Mouse (Mus musculus) regulatory T cell (primary cell): ENCODE results near the gene Krtap28-13.

ENCODE experiments used
- in situ Hi-C: fragments of 300-600 bp; cut with MboI, MseI; formaldehyde crosslinking; loops from one replicate; pipeline ENCODE4 v1.15.1; 2025; ENCODE audit warnings: high pct_unique_total_duplicates

Gene Krtap28-13

GRCm38 (mm10) chr1:83091268-83091667 is 30.5 kb downstream of the Krtap28-13 start:
- in situ Hi-C loops = no loop called here

- in situ Hi-C loops = no loop called here
Observed at GRCm38 (mm10) chr1:83096935-83097334, 36.2 kb downstream of the Krtap28-13 start.

- in situ Hi-C loops = no loop called here
Observed at GRCm38 (mm10) chr1:83099160-83099559, 38.4 kb downstream of the Krtap28-13 start.

- in situ Hi-C loops = no loop called here
Observed at GRCm38 (mm10) chr1:83099580-83100137, 38.9 kb downstream of the Krtap28-13 start.

- in situ Hi-C loops = no loop called here
Observed at GRCm38 (mm10) chr1:83101891-83102290, 41.2 kb downstream of the Krtap28-13 start.

GRCm38 (mm10) chr1:83105464-83105863 is 44.7 kb downstream of the Krtap28-13 start:
- in situ Hi-C loops = no loop called here

GRCm38 (mm10) chr1:83107410-83107978 is 46.8 kb downstream of the Krtap28-13 start:
- in situ Hi-C loops = no loop called here

- in situ Hi-C loops = no loop called here
Observed at GRCm38 (mm10) chr1:83110992-83111391, 50.3 kb downstream of the Krtap28-13 start.
